ENCODE assay signal across 8 mouse cellular contexts in the genomic region with DNA sequence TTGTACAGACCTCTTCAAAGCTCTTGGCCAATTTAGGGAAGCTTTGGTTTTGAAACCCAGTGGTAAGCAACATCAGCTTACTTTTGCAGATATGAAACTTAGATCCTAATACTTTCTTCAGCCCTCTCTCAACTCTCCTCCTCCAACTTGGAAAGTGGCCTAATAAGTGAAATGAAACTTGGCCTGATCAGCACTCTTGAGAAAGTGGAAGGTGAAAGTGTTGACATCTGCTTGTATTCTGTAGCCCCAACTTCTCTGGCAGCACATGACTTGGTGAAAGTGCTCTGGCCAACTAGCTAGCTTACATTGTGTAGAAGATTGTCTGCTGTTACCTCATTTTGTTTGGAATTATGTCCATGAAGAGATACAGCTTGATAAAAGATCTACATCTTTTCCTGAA.
DNase-seq lines count a peak whose midpoint lies in the region.
"Had no signal": no experiment of that assay in that cellular context is flagged by ENCODE, and none has a peak within 500 bp of the region (broad histone marks: within the 10 kb centered on the region; RNA-seq: fewer than 3 reads in every experiment).

No protein-coding gene starts in this region.

- DNase-seq in heart, postnatal 10 days: peak; percentile 39 to 45
- DNase-seq in heart, postnatal 36 days: no peak
- peak; percentile 22 for DNase-seq in 416B (ENCODE audit: low read depth)
- DNase-seq in adipocyte (ENCODE audit: low spot score): peak; percentile 92
- peak; percentile 75 for DNase-seq in lung, postnatal 25 days (ENCODE audit: low spot score)
- no peak for DNase-seq in testis, postnatal 14 days (ENCODE audit: low spot score)
- DNase-seq in left cerebral cortex, postnatal 4 days: no peak
- DNase-seq: gastrocnemius, adult 2 months had no signal

- intact Hi-C loops in heart, postnatal 10 days (cut with DNase I): no loop called here
- intact Hi-C loops in heart, postnatal 36 days (cut with DNase I): no loop called here
- intact Hi-C loops in left cerebral cortex, postnatal 4 days (cut with DNase I): no loop called here

Comparison
In these comparisons a context has a peak if more than half of its experiments do, and no peak if none do; other contexts are left out.
1. DNase-seq: peak in heart, postnatal 10 days (2 of 2), 416B (single experiment), adipocyte (single experiment) and lung, postnatal 25 days (single experiment); none in heart, postnatal 36 days (0 of 2), testis, postnatal 14 days (single experiment) and left cerebral cortex, postnatal 4 days (single experiment).